Mouse (Mus musculus) ES-E14 (cell line): ENCODE data around the gene Tecpr1.

Experiments used
- MAFK ChIP-seq: IDR thresholded peaks from 2 replicates; pipeline ENCODE4 v1.6.1; 2014; ENCODE audit warnings: mild to moderate bottlenecking, low read depth, low read length, inconsistent platforms; ENCODE audit not compliant: insufficient read depth
- ZC3H11A ChIP-seq: IDR thresholded peaks from 2 replicates; pipeline ENCODE4 v1.6.1; 2012; ENCODE audit warnings: low read depth, mild to moderate bottlenecking, inconsistent platforms, low read length, borderline replicate concordance

GRCm38 (mm10) chr5:144253212-144253611 is 29.8 kb upstream of the Tecpr1 start:
- TF ChIP-seq ZC3H11A = no peak
- TF ChIP-seq MAFK = no peak
